Mouse (Mus musculus) inflammation-experienced regulatory T-cells, adult 6 months (primary cell): Measurements from ENCODE around the gene Acbd4. TPM values are rescaled to one million over a fixed set of nuclear protein-coding genes. Genes with fewer than 3 reads are reported as not detected.

ENCODE experiments used
- ATAC-seq: one replicate; pipeline ENCODE4 v1.8.0; 2017
- polyA plus RNA-seq, 3 experiments: library from polyadenylated mRNA; unstranded; fragments of 100-300 nt; shearing (Covaris generic); gene quantifications; one replicate each; pipeline ENCODE4 v1.2.1; 2017

The Acbd4 gene
- polyA plus RNA-seq, 3 experiments from 2014 or later: 21.5 to 28.5 (median 25.4) TPM

DNA sequence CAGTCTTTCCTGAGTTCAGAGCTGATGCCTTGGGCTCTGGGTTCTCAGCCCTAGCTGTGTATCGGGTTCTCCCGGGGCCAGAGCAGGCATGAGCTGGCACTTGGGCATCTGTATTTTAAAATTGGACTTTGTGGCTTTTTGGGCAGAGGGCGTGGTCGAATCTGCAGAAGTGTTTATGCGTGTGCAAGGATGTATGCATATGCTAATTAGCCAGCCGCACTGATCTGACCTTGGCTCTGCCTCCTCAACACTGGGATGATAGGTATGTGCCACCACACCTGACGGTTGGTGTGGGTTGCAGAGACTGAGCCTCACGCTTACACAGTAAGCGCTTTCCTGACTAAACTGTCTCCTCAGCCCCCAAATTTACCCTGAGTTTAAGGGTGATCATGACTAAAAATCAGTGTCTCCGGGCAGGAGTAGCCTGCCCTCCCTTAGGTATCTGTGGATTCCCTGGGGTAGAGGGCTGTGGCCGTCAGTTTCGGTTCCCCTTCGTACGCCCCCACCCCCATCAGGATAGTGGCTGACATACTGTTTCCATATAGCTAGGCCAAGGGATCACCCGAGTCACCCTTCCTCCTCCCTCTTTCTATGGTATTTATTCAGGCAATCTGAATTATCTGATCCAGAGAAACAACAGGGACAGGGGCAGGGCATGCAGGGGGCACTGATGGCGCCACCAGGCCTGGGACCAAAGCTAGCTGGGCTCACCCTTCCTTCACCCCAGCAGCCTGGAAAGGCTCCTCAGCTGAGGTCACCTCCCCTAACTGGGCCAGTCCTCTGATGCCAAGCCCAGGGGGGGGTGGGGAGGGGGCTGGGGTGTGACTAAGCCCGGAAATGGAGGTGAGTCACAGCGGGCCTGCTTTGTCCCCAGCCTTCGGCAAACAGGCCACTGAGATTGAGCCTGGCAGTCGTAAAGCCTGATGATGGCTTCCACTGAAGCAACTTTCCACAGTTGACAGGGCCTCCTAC lies 7.3 kb upstream of the Acbd4 start:
- no peak for ATAC-seq

- ATAC-seq: no peak
Observed at GRCm38 (mm10) chr11:103095107-103095670, 6.3 kb upstream of the Acbd4 start.

DNA sequence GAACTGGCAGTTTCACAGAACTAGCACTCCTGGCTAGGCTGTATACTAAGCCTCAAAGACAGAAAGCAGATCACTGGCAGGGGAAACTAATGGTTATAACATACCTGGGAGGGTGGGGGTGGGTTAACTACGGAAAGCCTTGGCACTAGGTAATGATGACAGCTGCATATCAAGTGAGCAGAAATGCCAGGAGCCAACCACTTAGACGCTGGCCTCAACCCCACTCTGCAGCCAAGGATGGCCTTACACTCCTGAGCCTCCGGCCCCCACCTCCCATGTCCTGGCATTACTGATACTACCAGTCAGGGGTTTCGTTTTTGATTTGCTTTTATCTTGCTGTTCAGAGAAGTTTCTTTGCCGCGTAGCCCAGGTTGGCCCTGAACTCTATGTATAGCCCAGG lies 5.7 kb upstream of the Acbd4 start:
- no peak for ATAC-seq

DNA sequence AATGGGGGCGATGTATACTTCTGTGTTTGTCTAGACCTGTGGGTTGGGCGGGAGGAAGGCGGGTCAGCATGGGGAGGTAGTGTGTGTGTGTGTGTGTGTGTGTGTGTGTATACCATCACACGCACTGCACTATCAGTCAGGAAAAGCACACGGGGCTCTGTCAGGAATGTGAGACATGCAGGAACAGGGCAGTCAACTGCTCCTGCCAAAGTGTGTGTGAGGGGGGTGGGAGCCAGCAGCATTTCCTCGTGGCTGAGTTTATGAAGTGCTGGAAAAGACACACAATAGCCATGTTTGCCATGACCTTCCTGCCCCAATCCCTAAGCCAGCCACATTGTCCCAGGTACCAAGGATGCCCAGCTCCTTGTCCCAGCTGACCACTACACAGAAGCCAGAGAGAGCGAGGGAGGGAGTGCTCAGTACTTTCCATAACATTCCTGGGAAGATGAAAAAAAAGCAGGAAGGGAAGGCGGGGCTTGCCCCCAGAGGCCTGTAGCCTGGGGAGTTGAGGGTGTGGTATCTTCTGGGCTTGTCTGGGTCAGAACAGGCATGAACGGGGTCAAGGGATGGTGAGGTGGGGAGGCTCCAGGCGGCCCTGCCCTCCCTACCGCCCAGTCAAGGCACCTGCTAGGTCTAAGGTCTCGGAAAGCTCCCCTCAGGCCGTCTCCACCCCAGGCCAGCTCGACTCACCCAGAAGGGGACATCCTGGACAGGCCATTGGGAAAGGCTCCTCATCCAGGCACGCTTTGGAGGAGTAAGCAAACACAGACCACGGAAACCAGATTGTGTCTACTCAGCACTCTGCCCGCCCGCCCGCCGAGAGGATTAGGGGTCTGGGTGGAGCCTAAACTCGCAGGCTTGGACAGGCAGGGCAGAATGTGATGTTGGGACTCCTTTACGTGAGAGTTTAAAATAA lies 4.2 kb upstream of the Acbd4 start:
- no peak for ATAC-seq

DNA sequence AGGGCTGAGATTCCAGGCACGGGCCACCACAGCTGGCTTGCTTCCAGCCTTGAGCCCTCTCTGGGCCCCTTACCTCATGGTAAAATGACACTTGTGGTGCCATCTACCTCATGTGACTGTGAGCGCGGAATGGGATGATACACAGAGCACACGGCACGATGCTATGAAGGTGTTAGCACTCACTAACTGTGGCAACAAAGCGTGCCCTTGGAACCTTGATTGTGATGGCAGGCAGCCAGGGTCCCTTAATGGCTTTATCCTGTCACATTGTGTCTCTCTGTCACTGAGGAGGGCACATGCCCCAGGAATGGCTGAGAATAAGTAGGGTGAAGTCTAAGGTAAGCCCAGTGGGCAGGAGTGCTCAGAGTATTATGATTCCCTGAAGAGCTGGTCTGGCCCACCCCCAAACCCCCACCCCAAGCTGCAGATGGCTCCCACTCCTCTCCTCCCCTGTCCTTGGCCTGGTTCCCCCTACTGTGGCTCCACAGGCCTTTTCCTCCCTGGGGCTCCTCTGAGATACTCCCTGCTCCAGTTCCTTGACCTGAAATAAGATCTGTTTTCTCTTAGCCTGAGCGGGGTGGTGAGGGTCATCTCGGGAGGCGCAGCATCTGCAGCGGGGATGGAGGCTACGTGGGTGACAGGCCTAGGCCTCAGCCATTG lies 2.8 kb upstream of the Acbd4 start:
- no peak for ATAC-seq

- no peak for ATAC-seq
Observed at GRCm38 (mm10) chr11:103099352-103099940, 2.0 kb upstream of the Acbd4 start.

- ATAC-seq: no peak
Observed at GRCm38 (mm10) chr11:103100361-103100760, 1.1 kb upstream of the Acbd4 start.

GRCm38 (mm10) chr11:103101866-103102501 lies 502 bp downstream of the Acbd4 start:
- ATAC-seq: no peak

GRCm38 (mm10) chr11:103102725-103103349 lies 1.4 kb downstream of the Acbd4 start:
- ATAC-seq: peak; percentile 94

- no peak for ATAC-seq
Observed at GRCm38 (mm10) chr11:103103621-103104020, 2.1 kb downstream of the Acbd4 start.

DNA sequence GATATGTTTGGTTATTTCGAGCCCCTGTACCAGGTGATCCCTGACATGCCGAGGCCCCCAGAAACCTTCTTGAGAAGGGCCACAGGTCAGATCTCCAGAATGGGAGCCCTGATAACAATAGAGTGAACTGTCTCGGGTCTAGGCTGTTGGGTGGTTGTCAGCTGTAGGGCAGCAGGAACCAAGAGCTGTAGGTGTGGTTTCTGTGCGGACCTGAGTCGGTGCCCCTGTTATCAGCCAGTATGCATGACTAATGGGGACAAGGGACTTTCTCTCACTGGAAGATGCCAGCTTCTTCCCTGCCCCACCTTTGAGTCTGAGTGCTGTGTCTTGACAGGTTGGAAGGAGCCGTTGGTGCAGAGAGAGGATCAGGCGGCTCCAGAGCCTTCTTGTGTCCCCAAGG lies 3.0 kb downstream of the Acbd4 start:
- no peak for ATAC-seq

GRCm38 (mm10) chr11:103105180-103105725 lies 3.8 kb downstream of the Acbd4 start:
- ATAC-seq: no peak

DNA sequence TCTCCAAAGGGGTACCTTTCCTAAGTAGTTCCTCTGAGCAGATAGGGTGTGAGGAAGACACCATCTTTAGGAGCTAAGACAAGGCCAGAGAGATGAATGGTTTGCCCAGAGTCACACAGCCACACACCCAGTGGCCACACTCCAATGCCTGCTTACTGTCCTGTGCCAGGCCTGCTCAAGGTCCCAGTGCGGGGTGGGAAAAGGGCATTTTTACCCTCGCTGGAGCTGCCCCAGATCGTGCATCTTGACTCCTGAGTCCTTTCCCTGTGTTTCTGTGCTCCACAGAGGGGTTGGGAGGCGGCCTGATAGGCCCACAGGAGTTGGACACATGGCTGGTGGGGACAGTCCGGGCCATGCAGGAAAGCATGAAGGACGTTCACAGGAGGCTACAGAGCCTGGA lies 4.3 kb downstream of the Acbd4 start:
- no peak for ATAC-seq

DNA sequence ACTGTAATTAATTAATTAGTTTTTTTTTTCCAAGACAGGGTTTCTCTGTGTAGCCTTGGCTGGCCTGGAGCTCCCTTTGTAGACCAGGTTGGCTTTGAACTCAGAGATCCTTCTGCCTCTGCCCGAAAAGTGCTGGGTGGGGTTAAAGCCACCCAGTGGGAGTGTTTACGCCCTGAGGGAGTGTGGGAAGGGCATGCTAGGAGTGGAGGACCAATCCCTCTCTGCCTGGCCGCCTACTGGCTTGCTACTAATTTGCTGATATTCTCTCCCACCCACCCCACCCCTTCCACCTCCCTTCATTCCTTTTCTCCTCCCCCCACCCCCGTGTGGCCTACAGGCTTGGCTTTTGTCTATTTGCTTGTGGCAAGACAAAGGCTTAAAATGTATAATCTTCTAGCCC lies 4.9 kb downstream of the Acbd4 start:
- no peak for ATAC-seq

DNA sequence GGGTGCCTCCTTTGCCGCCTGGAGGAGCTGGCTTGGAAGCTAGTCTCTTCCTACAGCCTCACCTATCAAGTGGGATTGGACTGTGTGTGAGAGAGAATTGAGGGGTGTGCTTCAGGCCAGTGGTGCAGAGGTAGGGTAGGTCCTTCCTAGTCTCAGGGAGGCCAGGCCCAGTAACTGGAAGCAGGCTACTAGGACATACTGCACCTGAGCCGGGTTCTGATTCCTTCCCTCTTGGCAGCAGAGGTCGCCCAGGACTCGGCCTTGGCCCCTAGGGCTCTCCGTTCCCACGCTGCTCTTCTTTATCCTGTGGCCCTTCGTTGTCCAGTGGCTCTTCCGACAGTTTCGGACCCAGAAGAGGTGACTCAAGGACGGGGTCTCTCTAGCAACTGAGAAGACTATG lies 9.8 kb downstream of the Acbd4 start:
- ATAC-seq: no peak

DNA sequence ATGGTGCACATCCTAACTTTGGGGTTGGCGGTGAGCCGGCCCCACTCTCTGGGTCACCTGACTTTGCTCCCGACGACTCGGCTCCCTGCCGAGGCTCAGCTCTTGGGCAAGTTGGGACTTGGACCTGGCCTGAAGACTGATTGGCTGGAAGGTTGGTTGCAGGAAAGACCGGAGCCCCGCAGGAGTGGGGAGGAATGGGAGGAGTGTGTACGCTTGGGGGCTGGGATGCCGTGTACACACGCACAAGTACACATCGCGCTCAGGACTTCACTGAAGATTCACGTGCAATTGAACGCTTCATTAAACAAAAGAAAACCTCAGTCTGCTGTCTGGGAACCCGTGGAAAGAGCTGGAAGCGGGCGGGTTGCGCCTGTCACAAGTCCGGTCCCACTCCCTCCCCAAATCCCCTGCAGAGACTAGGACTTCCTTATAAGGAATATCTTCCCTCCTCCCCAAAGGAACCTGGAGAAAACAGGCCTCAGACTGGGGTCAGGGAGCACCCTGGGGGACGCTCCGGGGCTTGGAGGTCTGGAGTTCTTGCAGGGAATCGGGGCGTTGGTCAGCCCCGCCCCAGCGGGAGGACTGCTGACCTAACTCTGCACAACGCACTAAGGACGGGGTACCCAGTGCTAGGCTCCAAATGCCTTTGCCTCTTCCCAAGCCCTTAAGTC lies 10.5 kb downstream of the Acbd4 start:
- ATAC-seq: no peak

DNA sequence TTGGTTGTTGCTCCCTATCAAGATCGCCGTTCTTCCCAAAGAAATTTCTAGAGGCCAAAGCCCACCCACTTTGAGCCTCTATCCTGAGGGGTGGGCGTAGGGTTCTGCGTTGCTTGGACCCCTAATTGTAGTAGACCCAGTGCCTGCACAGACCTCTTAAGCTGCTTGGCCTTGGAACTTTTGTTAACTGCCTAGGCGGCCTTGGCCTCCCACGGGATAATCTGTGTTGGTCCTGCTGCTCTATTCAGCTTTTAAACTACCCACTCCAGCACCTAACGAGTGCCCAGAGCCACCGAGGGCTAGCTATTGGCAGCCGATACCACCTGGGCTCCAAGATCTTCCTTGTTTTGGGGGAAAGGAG lies 11.1 kb downstream of the Acbd4 start:
- no peak for ATAC-seq

GRCm38 (mm10) chr11:103113005-103113404 lies 11.5 kb downstream of the Acbd4 start:
- ATAC-seq: no peak

DNA sequence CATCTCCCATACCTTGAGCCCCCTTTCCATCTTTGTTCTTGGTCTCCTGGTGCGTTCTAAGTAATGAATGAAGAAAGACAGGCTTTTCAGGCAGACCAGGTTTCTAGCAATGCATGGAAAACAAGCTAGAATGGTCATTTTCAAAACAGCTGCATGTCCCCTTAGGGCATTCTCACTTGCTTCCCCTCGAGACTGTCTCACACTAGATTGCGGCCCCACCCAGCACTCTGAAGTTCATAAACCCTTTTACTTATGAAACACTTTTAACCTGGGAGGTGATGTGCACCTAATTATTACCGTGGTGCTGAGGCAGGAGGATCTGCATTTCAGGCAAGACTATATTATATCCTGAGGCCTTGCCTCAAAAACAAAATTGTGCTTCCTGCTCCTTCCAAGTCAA lies 12.3 kb downstream of the Acbd4 start:
- no peak for ATAC-seq

GRCm38 (mm10) chr11:103114270-103114943 lies 12.9 kb downstream of the Acbd4 start:
- no peak for ATAC-seq
